Mouse (Mus musculus) forebrain, embryonic 14.5 days (tissue): ENCODE measurements around the gene Med29. TPM values are rescaled to one million over a fixed set of nuclear protein-coding genes. Genes with fewer than 3 reads are reported as not detected.

ENCODE experiments used
- ATAC-seq: fragments of 200-750 bp; cut with Nextera tagmentation; 2 replicates; pipeline ENCODE4 v1.8.0; 2017; ENCODE audit warnings: mild to moderate bottlenecking, moderate library complexity
- DNase-seq: peaks from one replicate; pipeline ENCODE4 v3.0.0-alpha.2; 2015; ENCODE audit warnings: low spot score
- H3K27ac ChIP-seq: fragments of 300-500 bp; sonication (generic); 2 replicates; pipeline ENCODE4 v1.5.1; 2014; ENCODE audit warnings: low read depth, mild to moderate bottlenecking, control low read depth, low read length, moderate library complexity
- H3K27me3 ChIP-seq: fragments of 300-500 bp; sonication (generic); replicated peaks from 2 replicates; pipeline ENCODE4 v1.6.1; 2014; ENCODE audit warnings: low read length, control low read depth, mixed read lengths; ENCODE audit not compliant: control insufficient read depth, insufficient read depth
- H3K36me3 ChIP-seq: fragments of 300-500 bp; sonication (generic); 2 replicates; pipeline ENCODE4 v1.6.1; 2014; ENCODE audit warnings: low read length, control low read depth; ENCODE audit not compliant: control insufficient read depth, insufficient read depth
- H3K4me1 ChIP-seq: fragments of 300-500 bp; sonication (generic); 2 replicates; pipeline ENCODE4 v1.6.1; 2014; ENCODE audit warnings: antibody characterized with exemption, low read length, control low read depth; ENCODE audit not compliant: control insufficient read depth, insufficient read depth
- H3K4me2 ChIP-seq: fragments of 300-500 bp; sonication (generic); 2 replicates; pipeline ENCODE4 v1.6.1; 2014; ENCODE audit warnings: mild to moderate bottlenecking, control low read depth, low read length
- H3K4me3 ChIP-seq: fragments of 300-500 bp; sonication (generic); 2 replicates; pipeline ENCODE4 v1.5.1; 2014; ENCODE audit warnings: low read depth, low read length, control low read depth
- H3K9ac ChIP-seq: fragments of 300-500 bp; sonication (generic); 2 replicates; pipeline ENCODE4 v1.6.1; 2014; ENCODE audit warnings: mild to moderate bottlenecking, low read length, control low read depth, moderate library complexity
- H3K9me3 ChIP-seq: fragments of 300-500 bp; sonication (generic); replicated peaks from 2 replicates; pipeline ENCODE4 v1.6.1; 2016; ENCODE audit warnings: low read length, control low read depth, mixed read lengths; ENCODE audit not compliant: control insufficient read depth
- WGBS: fragments of 180-500 bp; shearing (Covaris S2); extraction: QIAGEN DNeasy Blood & Tissue Kit; methylation state at CpG from one replicate; pipeline ENCODE4 v1.1.7; 2014; 5-methylcytosine and 5-hydroxymethylcytosine counted together
- polyA plus RNA-seq: library from polyadenylated mRNA; unstranded; fragments of >200 nt; fragmentation: Nextera tagmentation; extraction: Ambion mirVana; gene quantifications from 2 replicates; pipeline ENCODE4 v1.2.1, GENCODE M21; 2014

Med29 gene
- polyA plus RNA-seq, 1 experiment from 2014 or later: 52.9 TPM

DNA sequence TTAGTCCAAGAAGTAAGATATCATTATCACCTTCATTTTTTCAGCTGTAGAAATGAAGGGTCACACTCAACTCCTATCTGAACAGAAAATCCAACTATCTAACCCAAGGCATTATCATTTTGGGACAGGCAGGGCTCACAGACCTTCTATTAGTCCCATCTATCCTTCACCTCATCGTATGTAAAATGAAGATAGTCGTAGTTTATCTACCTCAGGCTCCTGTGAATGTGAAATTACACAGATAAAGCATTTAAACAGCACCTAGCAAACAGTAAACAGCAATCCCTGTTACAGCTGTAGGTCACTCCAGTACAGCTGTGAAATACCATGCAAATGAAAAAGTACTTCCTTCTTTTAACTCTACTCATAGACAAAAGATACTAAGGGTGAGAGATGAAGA is 39.7 kb upstream of the Med29 start:
- peaks cover 11% of the 10 kb centered on the region for H3K4me1 ChIP-seq
- H3K27ac ChIP-seq: no peak overlapping the region
- no peak overlapping the region for H3K9ac ChIP-seq
- ATAC-seq (no peak), DNase-seq (no peak)
- H3K4me2 ChIP-seq: no peak overlapping the region
- no peak overlapping the region for H3K4me3 ChIP-seq
- no peaks in the 10 kb centered on the region for H3K9me3 ChIP-seq
- peaks cover 24% of the 10 kb centered on the region for H3K36me3 ChIP-seq
- WGBS: 96% methylated on average over 2 of the region's 2 CpGs
- H3K27me3 ChIP-seq: no peaks in the 10 kb centered on the region

DNA sequence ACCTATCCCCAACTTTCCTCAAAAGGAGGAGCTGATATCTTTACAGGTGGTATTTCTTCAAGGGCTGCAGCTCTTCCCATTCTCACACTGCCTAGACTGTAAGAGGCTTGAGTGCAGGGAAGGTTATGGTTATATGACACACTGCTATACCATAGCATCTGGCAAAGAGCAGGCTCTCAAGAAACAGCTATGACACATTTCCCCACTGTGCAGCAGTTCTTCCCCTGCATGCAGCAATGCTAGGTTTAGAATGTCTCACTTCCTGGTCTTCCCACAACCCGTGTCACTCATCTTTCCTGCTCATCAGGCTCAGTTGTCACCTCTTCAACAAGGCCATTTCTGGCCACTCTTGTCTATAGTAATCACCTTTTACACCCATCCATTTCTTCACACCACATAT is 38.0 kb upstream of the Med29 start:
- no peaks in the 10 kb centered on the region for H3K27me3 ChIP-seq
- no peak overlapping the region for H3K9ac ChIP-seq
- H3K4me2 ChIP-seq: no peak overlapping the region
- DNase-seq (no peak), ATAC-seq (no peak)
- H3K27ac ChIP-seq: no peak overlapping the region
- 87% methylated on average over 1 of the region's 1 CpGs for WGBS
- H3K4me1 ChIP-seq: peaks cover 11% of the 10 kb centered on the region
- no peak overlapping the region for H3K4me3 ChIP-seq
- peaks cover 27% of the 10 kb centered on the region for H3K36me3 ChIP-seq
- no peaks in the 10 kb centered on the region for H3K9me3 ChIP-seq

- ATAC-seq (no peak), DNase-seq (no peak)
These were observed 35.2 kb upstream of the Med29 start for GRCm38 (mm10) chr7:28427738-28428137.

DNA sequence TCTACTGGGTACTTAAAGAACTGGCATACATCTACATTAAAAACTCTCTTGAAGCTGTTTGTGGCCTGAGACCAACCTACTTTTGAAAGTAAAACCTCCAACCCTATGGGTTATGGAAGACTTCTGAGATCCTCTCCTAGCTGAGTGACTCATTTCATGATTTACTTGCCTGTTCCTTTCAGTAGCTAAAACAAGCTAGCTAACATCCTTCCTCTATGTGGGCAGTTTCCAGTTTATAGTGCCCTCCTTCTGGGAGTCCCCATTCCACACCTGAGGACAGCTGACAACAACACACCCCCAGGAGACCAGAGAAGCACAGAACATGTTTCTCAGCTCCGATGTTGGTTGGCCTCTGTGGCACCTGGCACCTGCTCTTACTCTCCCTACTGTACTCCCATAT is 30.5 kb upstream of the Med29 start:
- Histone ChIP-seq H3K4me3 (no peak overlapping the region), H3K4me2 (no peak overlapping the region), H3K9me3 (no peaks in the 10 kb centered on the region), H3K27me3 (no peaks in the 10 kb centered on the region), H3K4me1 (no peaks in the 10 kb centered on the region), H3K9ac (no peak overlapping the region), H3K27ac (no peak overlapping the region), H3K36me3 (peaks cover 60% of the 10 kb centered on the region)
- 96% methylated on average over 1 of the region's 1 CpGs for WGBS
- no peak for ATAC-seq
- DNase-seq: no peak

More at GRCm38 (mm10) chr7:28427738-28428137, 35.2 kb upstream of the Med29 start:
- no peaks in the 10 kb centered on the region for H3K9me3 ChIP-seq
- no peak overlapping the region for H3K4me3 ChIP-seq
- H3K4me1 ChIP-seq: no peaks in the 10 kb centered on the region; the same call in 1 of the 2 replicates
- H3K27me3 ChIP-seq: no peaks in the 10 kb centered on the region
- H3K4me2 ChIP-seq: no peak overlapping the region
- peaks cover 28% of the 10 kb centered on the region for H3K36me3 ChIP-seq
- H3K27ac ChIP-seq: no peak overlapping the region
- no peak overlapping the region for H3K9ac ChIP-seq

GRCm38 (mm10) chr7:28419416-28419815 is 26.9 kb upstream of the Med29 start:
- peaks cover 78% of the 10 kb centered on the region for H3K36me3 ChIP-seq
- H3K4me2 ChIP-seq: no peak overlapping the region
- no peak overlapping the region for H3K27ac ChIP-seq
- H3K9ac ChIP-seq: no peak overlapping the region
- no peak for ATAC-seq
- H3K4me3 ChIP-seq: no peak overlapping the region
- no peaks in the 10 kb centered on the region for H3K27me3 ChIP-seq
- no peak for DNase-seq
- H3K9me3 ChIP-seq: no peaks in the 10 kb centered on the region
- no peaks in the 10 kb centered on the region for H3K4me1 ChIP-seq
- 98% methylated on average over 2 of the region's 2 CpGs for WGBS

GRCm38 (mm10) chr7:28418096-28418670 is 25.7 kb upstream of the Med29 start:
- ATAC-seq (no peak), DNase-seq (peak; percentile 12)
- Histone ChIP-seq H3K27me3 (no peaks in the 10 kb centered on the region), H3K36me3 (peaks cover 86% of the 10 kb centered on the region), H3K4me1 (no peaks in the 10 kb centered on the region), H3K9ac (no peak overlapping the region), H3K27ac (no peak overlapping the region), H3K4me3 (no peak overlapping the region), H3K9me3 (no peaks in the 10 kb centered on the region), H3K4me2 (no peak overlapping the region)
- WGBS: 71% methylated on average over 8 of the region's 8 CpGs

- Histone ChIP-seq H3K27me3 (no peaks in the 10 kb centered on the region), H3K27ac (no peak overlapping the region), H3K9ac (no peak overlapping the region), H3K4me2 (no peak overlapping the region), H3K4me3 (no peak overlapping the region), H3K36me3 (peaks cover 86% of the 10 kb centered on the region), H3K9me3 (no peaks in the 10 kb centered on the region), H3K4me1 (no peaks in the 10 kb centered on the region)
- ATAC-seq (no peak), DNase-seq (no peak)
These were observed 24.9 kb upstream of the Med29 start for GRCm38 (mm10) chr7:28417368-28417767.

GRCm38 (mm10) chr7:28412826-28413225 is 20.3 kb upstream of the Med29 start:
- no peak for ATAC-seq
- H3K4me2 ChIP-seq: no peak overlapping the region

GRCm38 (mm10) chr7:28410841-28411475 is 18.4 kb upstream of the Med29 start:
- H3K9me3 ChIP-seq: no peaks in the 10 kb centered on the region
- DNase-seq (no peak), ATAC-seq (no peak)
- peaks cover 83% of the 10 kb centered on the region for H3K36me3 ChIP-seq
- H3K4me1 ChIP-seq: no peaks in the 10 kb centered on the region
- H3K4me3 ChIP-seq: no peak overlapping the region
- 89% methylated on average over 3 of the region's 3 CpGs for WGBS
- no peak overlapping the region for H3K9ac ChIP-seq
- H3K4me2 ChIP-seq: no peak overlapping the region
- H3K27me3 ChIP-seq: no peaks in the 10 kb centered on the region
- H3K27ac ChIP-seq: no peak overlapping the region

More at GRCm38 (mm10) chr7:28412826-28413225, 20.3 kb upstream of the Med29 start:
- Histone ChIP-seq H3K9me3 (no peaks in the 10 kb centered on the region), H3K9ac (no peak overlapping the region), H3K4me1 (no peaks in the 10 kb centered on the region), H3K4me3 (no peak overlapping the region), H3K36me3 (peaks cover 81% of the 10 kb centered on the region), H3K27ac (no peak overlapping the region), H3K27me3 (no peaks in the 10 kb centered on the region)
- WGBS: 87% methylated on average over 4 of the region's 4 CpGs
- no peak for DNase-seq
